ENCODE assay signal across 28 mouse cellular contexts in genomic region chrX:36604040-36604439, GRCm38 (mm10). TPM values are rescaled to one million over a fixed set of nuclear protein-coding genes. Genes with fewer than 3 reads are reported as not detected.
DNase-seq lines count a peak whose midpoint lies in the region; ATAC-seq and TF ChIP-seq lines count a peak whose summit lies in the region.
"Had no signal": no experiment of that assay in that cellular context is flagged by ENCODE, and none has a peak within 500 bp of the region (broad histone marks: within the 10 kb centered on the region; RNA-seq: fewer than 3 reads in every experiment).

No protein-coding gene starts in this region.

- H3K4me2 ChIP-seq in liver, embryonic 16.5 days (ENCODE audit: low read depth, low read length) = no peak overlapping the region
- no peak overlapping the region for H3K4me2 ChIP-seq in liver, embryonic 11.5 days
- no peak overlapping the region for H3K4me2 ChIP-seq in liver, postnatal 0 days (ENCODE audit: low read depth, low read length)
- no peak overlapping the region for H3K4me2 ChIP-seq in kidney, embryonic 15.5 days
- H3K4me2 ChIP-seq: heart, embryonic 11.5 days; hindbrain, embryonic 14.5 days; limb, embryonic 15.5 days; lung, embryonic 14.5 days; midbrain, embryonic 15.5 days had no signal

- H3K9me3 ChIP-seq in liver, embryonic 16.5 days (replicated peaks; ENCODE audit: control insufficient read depth, low read length) = no peaks in the 10 kb centered on the region
- no peaks in the 10 kb centered on the region for H3K9me3 ChIP-seq in liver, embryonic 11.5 days (ENCODE audit: control insufficient read depth, low read length)
- no peaks in the 10 kb centered on the region for H3K9me3 ChIP-seq in liver, postnatal 0 days (ENCODE audit: low read length)
- no peaks in the 10 kb centered on the region for H3K9me3 ChIP-seq in kidney, embryonic 15.5 days (replicated peaks)
- H3K9me3 ChIP-seq: limb, embryonic 10.5 days; limb, embryonic 15.5 days; midbrain, embryonic 10.5 days; midbrain, embryonic 15.5 days had no signal

- no peaks in the 10 kb centered on the region for H3K27me3 ChIP-seq in liver, embryonic 16.5 days (ENCODE audit: control insufficient read depth, insufficient read depth, low read depth, low read length)
- no peaks in the 10 kb centered on the region for H3K27me3 ChIP-seq in liver, embryonic 11.5 days (replicated peaks; ENCODE audit: control insufficient read depth, insufficient read depth, low read length)
- H3K27me3 ChIP-seq in liver, postnatal 0 days (ENCODE audit: insufficient read depth, low read length) = no peaks in the 10 kb centered on the region
- no peaks in the 10 kb centered on the region for H3K27me3 ChIP-seq in kidney, embryonic 15.5 days
- H3K27me3 ChIP-seq: limb, embryonic 15.5 days; midbrain, embryonic 15.5 days had no signal

- no peak overlapping the region for H3K4me3 ChIP-seq in liver, embryonic 16.5 days (ENCODE audit: low read depth, low read length)
- no peak overlapping the region for H3K4me3 ChIP-seq in liver, embryonic 11.5 days (ENCODE audit: low read depth, low read length)
- H3K4me3 ChIP-seq in liver, postnatal 0 days (ENCODE audit: low read depth, low read length) = no peak overlapping the region
- no peak overlapping the region for H3K4me3 ChIP-seq in kidney, embryonic 15.5 days (replicated peaks)
- H3K4me3 ChIP-seq: limb, embryonic 10.5 days; limb, embryonic 15.5 days; midbrain, embryonic 10.5 days; midbrain, embryonic 15.5 days had no signal

- no peak for TF ChIP-seq CTCF in liver, postnatal 0 days (IDR thresholded peaks at IDR 0.05; ENCODE audit: low read depth)

- no peak overlapping the region for H3K9ac ChIP-seq in liver, embryonic 16.5 days (ENCODE audit: low read depth, low read length)
- H3K9ac ChIP-seq in liver, embryonic 11.5 days (ENCODE audit: low read depth, low read length) = no peak overlapping the region
- H3K9ac ChIP-seq in liver, postnatal 0 days (replicated peaks) = no peak overlapping the region
- H3K9ac ChIP-seq in kidney, embryonic 15.5 days = no peak overlapping the region
- H3K9ac ChIP-seq: hindbrain, embryonic 14.5 days; limb, embryonic 15.5 days; lung, embryonic 14.5 days; midbrain, embryonic 15.5 days had no signal

- H3K36me3 ChIP-seq in liver, embryonic 16.5 days (ENCODE audit: control insufficient read depth, insufficient read depth) = no peaks in the 10 kb centered on the region; the same call in 1 of the 2 replicates
- H3K36me3 ChIP-seq in liver, embryonic 11.5 days (ENCODE audit: control insufficient read depth, insufficient read depth, low read length) = no peaks in the 10 kb centered on the region
- H3K36me3 ChIP-seq in liver, postnatal 0 days (replicated peaks; ENCODE audit: insufficient read depth, low read length) = 0 out of 2 replicates have a peak, but pooled peaks cover 2% of the 10 kb centered on the region
- H3K36me3 ChIP-seq in kidney, embryonic 15.5 days = peaks cover 25% of the 10 kb centered on the region
- H3K36me3 ChIP-seq: midbrain, embryonic 15.5 days had no signal

- no peaks in the 10 kb centered on the region; the same call in 1 of the 2 replicates for H3K4me1 ChIP-seq in liver, embryonic 16.5 days (ENCODE audit: control insufficient read depth, low read depth, low read length)
- no peaks in the 10 kb centered on the region for H3K4me1 ChIP-seq in liver, embryonic 11.5 days (replicated peaks; ENCODE audit: control insufficient read depth, insufficient read depth, low read length)
- peaks cover 3% of the 10 kb centered on the region; the same call in 1 of the 2 replicates for H3K4me1 ChIP-seq in liver, postnatal 0 days (ENCODE audit: insufficient read depth)
- 0 out of 2 replicates have a peak, but pooled peaks cover 7% of the 10 kb centered on the region for H3K4me1 ChIP-seq in kidney, embryonic 15.5 days
- H3K4me1 ChIP-seq: limb, embryonic 15.5 days had no signal

- TF ChIP-seq EP300 in liver, postnatal 0 days (IDR thresholded peaks at IDR 0.05; ENCODE audit: low read depth) = no peak

- DNase-seq in liver, embryonic 11.5 days (ENCODE audit: low spot score) = no peak
- peak; percentile 40 for DNase-seq in fat pad, adult 2 months (ENCODE audit: extremely low read depth, low read depth, low spot score)
- no peak for DNase-seq in liver, postnatal 0 days
- peak; percentile 17 for DNase-seq in yolk sac, embryonic 10.5 days (ENCODE audit: low spot score)
- DNase-seq: adrenal gland, postnatal 36 days; B cell, adult 2 months; cerebellum, adult 8-10 months; cerebellum, postnatal 25 days; gastrocnemius, postnatal 25 days; heart, adult 18-20 months; kidney, adult 2 months; kidney, postnatal 4 days; layer of hippocampus, postnatal 36 days; lung, embryonic 14.5 days; right cerebral cortex, adult 18-20 months; thymus, postnatal 4 days had no signal

- ATAC-seq in liver, embryonic 16.5 days (ENCODE audit: low read depth) = peak; percentile 43; the same call in 1 of the 2 replicates
- no peak for ATAC-seq in liver, embryonic 11.5 days (replicated peaks; ENCODE audit: low FRiP score)
- ATAC-seq in liver, postnatal 0 days = peak; percentile 59
- ATAC-seq in kidney, embryonic 15.5 days (replicated peaks; ENCODE audit: low FRiP score) = no peak
- ATAC-seq in monocyte, adult 5-6 weeks (replicated peaks; ENCODE audit: insufficient number of reproducible peaks, low FRiP score, low TSS enrichment, poor library complexity, severe bottlenecking) = no peak
- ATAC-seq: forebrain, embryonic 14.5 days; midbrain, embryonic 15.5 days had no signal

- 56% methylated on average over 4 of the region's 4 CpGs for WGBS in liver, embryonic 16.5 days (ENCODE audit: insufficient replicate concordance)
- WGBS in liver, embryonic 11.5 days = 66% methylated on average over 4 of the region's 4 CpGs
- 66% methylated on average over 4 of the region's 4 CpGs for WGBS in liver, postnatal 0 days (ENCODE audit: insufficient replicate concordance)
- 89% methylated on average over 4 of the region's 4 CpGs for WGBS in kidney, embryonic 15.5 days

- H3K27ac ChIP-seq in liver, embryonic 16.5 days (ENCODE audit: low read length) = no peak overlapping the region
- H3K27ac ChIP-seq in liver, embryonic 11.5 days (ENCODE audit: low read depth, low read length) = no peak overlapping the region
- H3K27ac ChIP-seq in liver, postnatal 0 days (ENCODE audit: low read depth) = peak overlapping the region; percentile 29; the same call in 1 of the 2 replicates
- H3K27ac ChIP-seq in kidney, embryonic 15.5 days = no peak overlapping the region
- H3K27ac ChIP-seq: hindbrain, embryonic 14.5 days; kidney, postnatal 0 days; limb, embryonic 10.5 days; limb, embryonic 15.5 days; macrophage; midbrain, embryonic 10.5 days; midbrain, embryonic 15.5 days had no signal

RNA-seq across cellular contexts. Expression of gene Pgrmc1, which starts 6.0 kb away (rescaled TPM):
- 155 and 165 TPM in 2 replicates for polyA plus RNA-seq in liver, embryonic 16.5 days (2015; fragmentation: Nextera tagmentation; extraction: Ambion mirVana)
- 150 and 158 TPM in 2 replicates for polyA plus RNA-seq in liver, embryonic 11.5 days (2014; fragmentation: Nextera tagmentation; extraction: Ambion mirVana)
- 372 and 399 TPM in 2 replicates for polyA plus RNA-seq in liver, postnatal 0 days (2015; fragmentation: Nextera tagmentation; extraction: Ambion mirVana)
- 274 and 289 TPM in 2 replicates for polyA plus RNA-seq in kidney, embryonic 15.5 days (2015; fragmentation: Nextera tagmentation; extraction: Ambion mirVana)
- 56.2 to 87.7 TPM (median 86.7 TPM) in 3 replicates for total RNA-seq in monocyte, adult 5-6 weeks (2017)

RNA-seq across cellular contexts. Expression of gene Akap17b, which starts 41.2 kb away (rescaled TPM):
- 0.51 and 0.62 TPM in 2 replicates for polyA plus RNA-seq in liver, embryonic 16.5 days (2015; fragmentation: Nextera tagmentation; extraction: Ambion mirVana)
- polyA plus RNA-seq in liver, embryonic 11.5 days (2014; fragmentation: Nextera tagmentation; extraction: Ambion mirVana) = 1.5 and 1.6 TPM in 2 replicates
- 0.51 and 0.75 TPM in 2 replicates for polyA plus RNA-seq in liver, postnatal 0 days (2015; fragmentation: Nextera tagmentation; extraction: Ambion mirVana)
- 3.4 and 3.7 TPM in 2 replicates for polyA plus RNA-seq in kidney, embryonic 15.5 days (2015; fragmentation: Nextera tagmentation; extraction: Ambion mirVana)
- 2.5 to 5.0 TPM (median 2.8 TPM) in 3 replicates for total RNA-seq in monocyte, adult 5-6 weeks (2017)

Comparison
In these comparisons a context has a peak if more than half of its experiments do, and no peak if none do; other contexts are left out.
1. ATAC-seq: peak in liver, embryonic 16.5 days (single experiment) and liver, postnatal 0 days (single experiment); none in liver, embryonic 11.5 days (single experiment), kidney, embryonic 15.5 days (single experiment) and monocyte, adult 5-6 weeks (single experiment).
2. DNase-seq: peak in fat pad, adult 2 months (single experiment) and yolk sac, embryonic 10.5 days (single experiment); none in liver, embryonic 11.5 days (single experiment) and liver, postnatal 0 days (single experiment).